Mouse (Mus musculus) erythroblast, embryonic 14.5 days (primary cell): Measurements from ENCODE around the gene Pabpn1.

Experiments
- GATA1 ChIP-seq: IDR thresholded peaks from 2 replicates; pipeline ENCODE4 v1.6.1; 2012; ENCODE audit warnings: low read length, inconsistent platforms, mixed read lengths
- TAL1 ChIP-seq: IDR thresholded peaks from 3 replicates; pipeline ENCODE4 v1.6.1; 2012; ENCODE audit warnings: low read length, inconsistent platforms, mixed read lengths

DNA sequence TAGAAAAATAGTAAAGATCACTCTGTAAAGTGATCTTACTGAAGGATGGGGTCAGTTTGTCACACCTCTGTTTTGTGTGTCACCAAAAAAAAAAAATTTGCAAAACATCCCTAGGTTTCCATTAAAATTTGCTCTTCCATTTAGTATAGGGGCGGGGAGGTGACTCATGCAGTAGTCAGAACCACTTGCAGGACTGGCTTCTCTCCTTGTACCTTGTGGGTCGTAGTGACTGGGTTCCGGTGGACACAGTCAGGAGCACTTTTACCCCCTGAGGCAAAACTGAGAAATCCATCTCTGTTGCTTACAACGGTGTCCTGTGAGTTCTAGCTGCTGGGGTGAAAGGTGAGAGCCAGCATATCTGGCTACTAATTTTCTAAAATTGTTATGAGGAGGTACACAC lies 11.3 kb downstream of the Pabpn1 start:
- TF ChIP-seq GATA1 (no peak), TAL1 (no peak)
